Mouse (Mus musculus) neural tube, embryonic 11.5 days (tissue): ENCODE data around the gene Enkd1. TPM values are rescaled to one million over a fixed set of nuclear protein-coding genes. Genes with fewer than 3 reads are reported as not detected.

Experiments
- ATAC-seq: fragments of 200-750 bp; cut with Nextera tagmentation; 2 replicates; pipeline ENCODE4 v1.8.0; 2017; ENCODE audit warnings: moderate number of reproducible peaks, mild to moderate bottlenecking, moderate TSS enrichment, moderate library complexity; ENCODE audit not compliant: insufficient read depth, low FRiP score, low TSS enrichment
- DNase-seq: peaks from one replicate; pipeline ENCODE4 v3.0.0-alpha.2; 2015; ENCODE audit warnings: low spot score
- H3K27ac ChIP-seq: fragments of 300-500 bp; sonication (generic); 2 replicates; pipeline ENCODE4 v1.5.1; 2014; ENCODE audit warnings: low read depth, mild to moderate bottlenecking, low read length
- H3K27me3 ChIP-seq: fragments of 300-500 bp; sonication (generic); 2 replicates; pipeline ENCODE4 v1.6.1; 2014; ENCODE audit warnings: mild to moderate bottlenecking, low read length, mixed read lengths; ENCODE audit not compliant: control insufficient read depth, insufficient read depth
- H3K36me3 ChIP-seq: fragments of 300-500 bp; sonication (generic); 2 replicates; pipeline ENCODE4 v1.6.1; 2014; ENCODE audit warnings: mild to moderate bottlenecking, low read length, moderate library complexity, mixed read lengths; ENCODE audit not compliant: control insufficient read depth, insufficient read depth
- H3K4me1 ChIP-seq: fragments of 300-500 bp; sonication (generic); 2 replicates; pipeline ENCODE4 v1.6.1; 2014; ENCODE audit warnings: low read length, mixed read lengths; ENCODE audit not compliant: control insufficient read depth, insufficient read depth
- H3K4me2 ChIP-seq: fragments of 300-500 bp; sonication (generic); 2 replicates; pipeline ENCODE4 v1.6.1; 2014; ENCODE audit warnings: low read depth, mild to moderate bottlenecking, moderate library complexity
- H3K4me3 ChIP-seq: fragments of 300-500 bp; sonication (generic); 2 replicates; pipeline ENCODE4 v1.5.1; 2014; ENCODE audit warnings: low read depth, low read length
- H3K9ac ChIP-seq: fragments of 300-500 bp; sonication (generic); 2 replicates; pipeline ENCODE4 v1.6.1; 2014; ENCODE audit warnings: mild to moderate bottlenecking, low read length
- H3K9me3 ChIP-seq: fragments of 300-500 bp; sonication (generic); 2 replicates; pipeline ENCODE4 v1.6.1; 2016; ENCODE audit warnings: low read length; ENCODE audit not compliant: control insufficient read depth
- polyA plus RNA-seq: library from polyadenylated mRNA; unstranded; fragments of >200 nt; fragmentation: Nextera tagmentation; extraction: Ambion mirVana; gene quantifications from 2 replicates; pipeline ENCODE4 v1.2.1, GENCODE M21; 2014

Gene Enkd1
- polyA plus RNA-seq, 1 experiment from 2014 or later, result 27.6 TPM

DNA sequence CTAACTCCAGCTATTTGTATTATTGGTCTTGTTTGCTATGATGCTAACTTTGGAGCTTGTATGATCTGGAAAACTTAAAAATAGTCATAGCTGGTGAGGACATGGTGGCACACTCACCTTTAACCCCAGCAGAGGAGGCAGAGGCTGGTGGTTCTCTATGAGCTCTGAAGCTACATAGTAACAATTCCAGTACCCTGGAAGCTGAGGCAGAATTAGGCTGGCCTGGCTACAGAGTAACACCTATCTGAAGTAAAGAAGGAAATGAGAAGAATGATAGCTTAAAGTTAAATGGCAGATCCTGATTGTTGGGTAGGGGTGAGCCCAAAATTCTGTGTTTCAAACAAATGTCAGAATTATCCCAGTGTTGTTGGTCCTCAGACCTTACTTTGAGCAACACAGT is 50.4 kb downstream of the Enkd1 start:
- Histone ChIP-seq H3K36me3 (0 out of 2 replicates have a peak, but pooled peaks cover 2% of the 10 kb centered on the region), H3K4me3 (no peak overlapping the region), H3K9ac (no peak overlapping the region), H3K27ac (no peak overlapping the region), H3K4me1 (no peaks in the 10 kb centered on the region), H3K27me3 (no peaks in the 10 kb centered on the region), H3K4me2 (no peak overlapping the region), H3K9me3 (no peaks in the 10 kb centered on the region)
- DNase-seq, result no peak
- no peak for ATAC-seq

Other genes starting within 250 kb of the Enkd1 start
- 218 and 229 TPM in 2 replicates for gene Tppp3, start 236.7 kb downstream of the Enkd1 start, polyA plus RNA-seq
- 18.5 and 18.9 TPM in 2 replicates for gene Zdhhc1, start 211.3 kb downstream of the Enkd1 start, polyA plus RNA-seq
- gene Hsd11b2, start 189.5 kb downstream of the Enkd1 start, polyA plus RNA-seq, result 22.5 and 23.9 TPM in 2 replicates
- 137 and 148 TPM in 2 replicates for gene Atp6v0d1, start 142.2 kb downstream of the Enkd1 start, polyA plus RNA-seq
- gene Ripor1, start 103.0 kb downstream of the Enkd1 start, polyA plus RNA-seq, result 19.3 and 20.3 TPM in 2 replicates
- gene Ctcf, start 71.6 kb downstream of the Enkd1 start, polyA plus RNA-seq, result 98.5 and 111 TPM in 2 replicates
- gene Agrp, start 70.8 kb downstream of the Enkd1 start, polyA plus RNA-seq, result 0.66 and 2.1 TPM in 2 replicates
- gene Carmil2, start 21.9 kb downstream of the Enkd1 start, polyA plus RNA-seq, result 4.6 and 5.0 TPM in 2 replicates
- gene Acd, start 7.1 kb downstream of the Enkd1 start, polyA plus RNA-seq, result 74.3 and 76.7 TPM in 2 replicates
- gene Pard6a, start 7.1 kb downstream of the Enkd1 start, polyA plus RNA-seq, result 23.1 and 24.1 TPM in 2 replicates
- gene 4933405L10Rik, start 555 bp downstream of the Enkd1 start, polyA plus RNA-seq, result 0.20 TPM in 1 of 2 replicates, not detected in the other
- 35.5 and 42.0 TPM in 2 replicates for gene Gfod2, start 50.5 kb upstream of the Enkd1 start, polyA plus RNA-seq
- gene Ranbp10, start 119.1 kb upstream of the Enkd1 start, polyA plus RNA-seq, result 12.3 and 13.5 TPM in 2 replicates
- gene Tsnaxip1, start 119.5 kb upstream of the Enkd1 start, polyA plus RNA-seq, result 0.18 and 0.24 TPM in 2 replicates
- 58.3 and 62.6 TPM in 2 replicates for gene Cenpt, start 145.1 kb upstream of the Enkd1 start, polyA plus RNA-seq
- gene Thap11, start 146.9 kb upstream of the Enkd1 start, polyA plus RNA-seq, result 68.9 and 71.8 TPM in 2 replicates
- gene Nutf2, start 152.4 kb upstream of the Enkd1 start, polyA plus RNA-seq, result 342 and 344 TPM in 2 replicates
- 50.0 and 50.5 TPM in 2 replicates for gene Edc4, start 172.7 kb upstream of the Enkd1 start, polyA plus RNA-seq
- gene Nrn1l, start 185.4 kb upstream of the Enkd1 start, polyA plus RNA-seq, result not detected in 2 replicates
- 18.1 and 20.4 TPM in 2 replicates for gene Pskh1, start 192.2 kb upstream of the Enkd1 start, polyA plus RNA-seq
- 1.1 TPM in 2 replicates for gene Ctrl, start 225.7 kb upstream of the Enkd1 start, polyA plus RNA-seq
- gene Psmb10, start 230.2 kb upstream of the Enkd1 start, polyA plus RNA-seq, result 28.5 and 30.2 TPM in 2 replicates
- gene Lcat, start 235.2 kb upstream of the Enkd1 start, polyA plus RNA-seq, result 0.50 and 0.54 TPM in 2 replicates